Mouse (Mus musculus) spleen, postnatal 4 days (tissue): ENCODE data around the gene Tnxb.
"Not testable (repeated sequence)": the region's sequence is repeated elsewhere in the genome, so short reads cannot be mapped to it uniquely, and the experiment has no call there.

ENCODE experiments used
- DNase-seq, 2 experiments: peaks; one replicate each; pipeline ENCODE4 v3.0.0; 2022; ENCODE audit warnings: low spot score in 2 of 2

Tnxb gene

GRCm38 (mm10) chr17:34729779-34730553 lies 59.6 kb downstream of the Tnxb start:
- DNase-seq = peak in 1 of 2 experiments; percentile 41

GRCm38 (mm10) chr17:34737466-34737865 lies 67.1 kb downstream of the Tnxb start:
- not testable (repeated sequence) for DNase-seq

GRCm38 (mm10) chr17:34739708-34740107 lies 69.4 kb downstream of the Tnxb start:
- DNase-seq = peak in 1 of 2 experiments; percentile 51

GRCm38 (mm10) chr17:34740280-34740679 lies 69.9 kb downstream of the Tnxb start:
- peak in 1 of 2 experiments; percentile 51 for DNase-seq

GRCm38 (mm10) chr17:34743719-34744118 lies 73.4 kb downstream of the Tnxb start, which contains the start of gene C4b:
Gene C4b, minus strand, starts transcription at chr17:34743882.
- DNase-seq = peak in 1 of 2 experiments; percentile 53

- DNase-seq = no peak
Measured at GRCm38 (mm10) chr17:34744206-34744605, 73.9 kb downstream of the Tnxb start.

GRCm38 (mm10) chr17:34744611-34745010 lies 74.3 kb downstream of the Tnxb start:
- peak in 1 of 2 experiments; percentile 53 for DNase-seq

GRCm38 (mm10) chr17:34745166-34745565 lies 74.8 kb downstream of the Tnxb start:
- DNase-seq = peak in 1 of 2 experiments; percentile 51

GRCm38 (mm10) chr17:34746531-34746930 lies 76.2 kb downstream of the Tnxb start:
- DNase-seq = peak in 1 of 2 experiments; percentile 49

GRCm38 (mm10) chr17:34761471-34761870 lies 91.1 kb downstream of the Tnxb start:
- peak in 1 of 2 experiments; percentile 34 for DNase-seq
